Mouse (Mus musculus): ENCODE results near the gene Pmm2.

Pmm2 gene

GRCm38 (mm10) chr16:8676228-8676627, 38.8 kb downstream of the Pmm2 start:
- in situ Hi-C loops (cut with MboI; ENCODE audit: unreplicated experiment in 2 of 2), result loop anchor here (5.0 kb wide), 2 partner anchors 184 to 264 kb away; no protein-coding TSS in a partner anchor

- in situ Hi-C loops (cut with MboI; ENCODE audit: unreplicated experiment in 2 of 2), result loop anchor here (5.0 kb wide), 2 partner anchors 184 to 264 kb away; no protein-coding TSS in a partner anchor
These were observed 39.3 kb downstream of the Pmm2 start for GRCm38 (mm10) chr16:8676800-8677199.

GRCm38 (mm10) chr16:8678035-8678434, 40.6 kb downstream of the Pmm2 start:
- in situ Hi-C loops (cut with MboI; ENCODE audit: unreplicated experiment in 2 of 2), result loop anchor here (5.0 kb wide), 2 partner anchors 186 to 266 kb away; no protein-coding TSS in a partner anchor

- in situ Hi-C loops (cut with MboI; ENCODE audit: unreplicated experiment in 2 of 2), result loop anchor here (5.0 kb wide), 2 partner anchors 186 to 266 kb away; no protein-coding TSS in a partner anchor
These were observed 41.2 kb downstream of the Pmm2 start for GRCm38 (mm10) chr16:8678676-8679075.

- in situ Hi-C loops (cut with MboI; ENCODE audit: unreplicated experiment in 2 of 2), result loop anchor here (5.0 kb wide), 3 partner anchors 187 to 267 kb away; no protein-coding TSS in a partner anchor
These were observed 42.3 kb downstream of the Pmm2 start for GRCm38 (mm10) chr16:8679780-8680179.

GRCm38 (mm10) chr16:8680470-8680869, 43.0 kb downstream of the Pmm2 start, which contains the start of gene Gm5767:
Gm5767 (plus strand) TSS chr16:8680770.
- in situ Hi-C loops (cut with MboI; ENCODE audit: unreplicated experiment in 2 of 2), result loop anchor here in 1 of 2 experiments (5.0 kb wide), 1 partner anchor 187 kb away; no protein-coding TSS in a partner anchor

- in situ Hi-C loops (cut with MboI; ENCODE audit: unreplicated experiment in 2 of 2), result loop anchor here (5.0 kb wide), 2 partner anchors 82 to 182 kb away; no protein-coding TSS in a partner anchor
These were observed 47.6 kb downstream of the Pmm2 start for GRCm38 (mm10) chr16:8685087-8685486.

GRCm38 (mm10) chr16:8686121-8686870, 48.8 kb downstream of the Pmm2 start:
- in situ Hi-C loops (cut with MboI; ENCODE audit: unreplicated experiment in 2 of 2), result loop anchor here (5.0 kb wide), 2 partner anchors 81 to 181 kb away; no protein-coding TSS in a partner anchor

- in situ Hi-C loops (cut with MboI; ENCODE audit: unreplicated experiment in 2 of 2), result loop anchor here (5.0 kb wide), 2 partner anchors 80 to 180 kb away; no protein-coding TSS in a partner anchor
These were observed 49.5 kb downstream of the Pmm2 start for GRCm38 (mm10) chr16:8686871-8687535.

GRCm38 (mm10) chr16:8687559-8688112, 50.2 kb downstream of the Pmm2 start:
- in situ Hi-C loops (cut with MboI; ENCODE audit: unreplicated experiment in 2 of 2), result loop anchor here (5.0 kb wide), 2 partner anchors 80 to 180 kb away; no protein-coding TSS in a partner anchor

- in situ Hi-C loops (cut with MboI; ENCODE audit: unreplicated experiment in 2 of 2), result loop anchor here (5.0 kb wide), 2 partner anchors 77 to 177 kb away; no protein-coding TSS in a partner anchor
These were observed 52.6 kb downstream of the Pmm2 start for GRCm38 (mm10) chr16:8689979-8690656.

- in situ Hi-C loops (cut with MboI; ENCODE audit: unreplicated experiment in 2 of 2), result no loop called here
These were observed 53.7 kb downstream of the Pmm2 start for GRCm38 (mm10) chr16:8691206-8691605.

GRCm38 (mm10) chr16:8699556-8699955, 62.1 kb downstream of the Pmm2 start:
- in situ Hi-C loops (cut with MboI; ENCODE audit: unreplicated experiment in 2 of 2), result no loop called here

- in situ Hi-C loops (cut with MboI; ENCODE audit: unreplicated experiment in 2 of 2), result no loop called here
These were observed 63.1 kb downstream of the Pmm2 start for GRCm38 (mm10) chr16:8700586-8700985.

GRCm38 (mm10) chr16:8711998-8712397, 74.5 kb downstream of the Pmm2 start:
- in situ Hi-C loops (cut with MboI; ENCODE audit: unreplicated experiment in 2 of 2), result no loop called here

Measured in v-Abl transformed pro-B cells (cell line).